Mouse (Mus musculus): ENCODE measurements around the gene Nup210l. TPM values are rescaled to one million over a fixed set of nuclear protein-coding genes. Genes with fewer than 3 reads are reported as not detected.

Nup210l gene
- polyA plus RNA-seq, 1 experiment from 2014 or later = 0.36 TPM

DNA sequence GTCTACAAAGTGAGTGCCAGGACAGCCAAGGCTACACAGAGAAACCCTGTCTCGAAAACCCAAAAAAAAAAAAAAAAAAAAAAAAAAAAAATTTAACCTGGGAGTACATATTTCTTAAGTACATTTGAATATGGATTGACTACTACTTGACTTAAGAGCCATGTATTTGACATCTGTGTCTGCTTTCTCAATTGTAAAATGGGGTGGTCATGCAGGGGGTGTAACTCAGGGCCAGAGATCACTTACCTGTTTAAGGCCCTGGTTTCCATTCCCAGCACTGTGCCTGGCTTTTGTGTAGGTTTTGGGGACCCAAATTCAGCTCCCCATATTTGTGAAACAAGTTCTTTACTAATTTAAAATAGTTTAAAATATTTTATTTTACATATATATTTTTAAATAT is 33.7 kb downstream of the Nup210l start:
- Histone ChIP-seq H3K4me1 (ENCODE audit: insufficient read depth, low read length) (peaks cover 12% of the 10 kb centered on the region), H3K9me3 (ENCODE audit: low read length) (no peaks in the 10 kb centered on the region), H3K9ac (replicated peaks; ENCODE audit: low read length) (no peak overlapping the region), H3K4me2 (replicated peaks; ENCODE audit: low read depth, low read length) (no peak overlapping the region), H3K27ac (ENCODE audit: low read length) (no peak overlapping the region), H3K36me3 (ENCODE audit: insufficient read depth, low read length) (no peaks in the 10 kb centered on the region), H3K4me3 (ENCODE audit: low read length) (no peak overlapping the region), H3K27me3 (ENCODE audit: insufficient read depth, low read length) (no peaks in the 10 kb centered on the region)
- WGBS = 88% methylated on average over 1 of the region's 1 CpGs
- ATAC-seq (ENCODE audit: low FRiP score, low TSS enrichment) = no peak

DNA sequence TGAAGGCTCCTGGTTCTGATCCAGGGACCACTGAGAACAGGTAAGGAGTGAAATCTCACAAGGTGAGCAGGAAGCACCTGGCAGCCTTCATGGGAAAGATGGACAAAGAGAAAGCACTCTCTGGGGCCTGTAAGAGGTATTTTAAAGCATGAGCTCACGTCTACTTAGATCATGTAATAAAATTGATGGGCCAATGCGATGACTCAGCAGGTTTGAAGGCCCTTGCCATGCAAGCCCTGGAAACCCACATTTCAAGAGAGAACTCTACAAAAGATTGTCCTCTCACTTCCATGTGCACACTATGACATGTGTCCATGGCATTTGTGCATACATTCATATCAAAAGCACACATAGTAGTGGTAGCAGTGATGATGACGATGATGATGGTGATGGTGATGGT is 36.0 kb downstream of the Nup210l start:
- Histone ChIP-seq H3K9ac (replicated peaks; ENCODE audit: low read length) (no peak overlapping the region), H3K4me3 (ENCODE audit: low read length) (no peak overlapping the region), H3K9me3 (ENCODE audit: low read length) (no peaks in the 10 kb centered on the region), H3K4me1 (ENCODE audit: insufficient read depth, low read length) (peaks cover 6% of the 10 kb centered on the region), H3K36me3 (ENCODE audit: insufficient read depth, low read length) (no peaks in the 10 kb centered on the region), H3K27ac (ENCODE audit: low read length) (no peak overlapping the region), H3K4me2 (replicated peaks; ENCODE audit: low read depth, low read length) (no peak overlapping the region), H3K27me3 (ENCODE audit: insufficient read depth, low read length) (no peaks in the 10 kb centered on the region)
- WGBS = 82% methylated on average over 3 of the region's 3 CpGs
- no peak for ATAC-seq (ENCODE audit: low FRiP score, low TSS enrichment)

DNA sequence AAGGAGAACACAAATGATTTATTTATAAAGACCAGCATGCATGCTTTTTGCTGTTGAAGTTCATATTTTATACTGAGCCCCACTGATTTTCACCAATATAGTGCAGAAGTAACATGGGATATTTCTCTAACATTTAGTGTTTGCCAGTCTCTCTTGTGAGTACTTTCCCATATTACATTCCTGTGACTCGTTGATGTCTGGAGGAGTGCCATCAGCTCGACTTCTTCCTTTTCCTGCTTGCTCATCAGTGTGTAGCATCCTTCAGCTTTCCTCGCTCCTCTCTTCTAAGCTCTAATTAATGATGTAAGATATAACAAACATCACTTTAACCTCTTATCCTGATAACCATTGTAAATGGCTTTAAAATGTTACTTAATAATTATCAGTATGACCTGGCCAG is 41.5 kb downstream of the Nup210l start:
- no peaks in the 10 kb centered on the region for H3K36me3 ChIP-seq (ENCODE audit: insufficient read depth, low read length)
- no peaks in the 10 kb centered on the region for H3K9me3 ChIP-seq (ENCODE audit: low read length)
- H3K4me1 ChIP-seq (ENCODE audit: insufficient read depth, low read length) = no peaks in the 10 kb centered on the region
- no peak overlapping the region for H3K27ac ChIP-seq (ENCODE audit: low read length)
- H3K4me3 ChIP-seq (ENCODE audit: low read length) = no peak overlapping the region
- H3K9ac ChIP-seq (replicated peaks; ENCODE audit: low read length) = no peak overlapping the region
- ATAC-seq (ENCODE audit: low FRiP score, low TSS enrichment) = no peak
- 62% methylated on average over 3 of the region's 3 CpGs for WGBS
- H3K27me3 ChIP-seq (ENCODE audit: insufficient read depth, low read length) = no peaks in the 10 kb centered on the region
- H3K4me2 ChIP-seq (replicated peaks; ENCODE audit: low read depth, low read length) = no peak overlapping the region

DNA sequence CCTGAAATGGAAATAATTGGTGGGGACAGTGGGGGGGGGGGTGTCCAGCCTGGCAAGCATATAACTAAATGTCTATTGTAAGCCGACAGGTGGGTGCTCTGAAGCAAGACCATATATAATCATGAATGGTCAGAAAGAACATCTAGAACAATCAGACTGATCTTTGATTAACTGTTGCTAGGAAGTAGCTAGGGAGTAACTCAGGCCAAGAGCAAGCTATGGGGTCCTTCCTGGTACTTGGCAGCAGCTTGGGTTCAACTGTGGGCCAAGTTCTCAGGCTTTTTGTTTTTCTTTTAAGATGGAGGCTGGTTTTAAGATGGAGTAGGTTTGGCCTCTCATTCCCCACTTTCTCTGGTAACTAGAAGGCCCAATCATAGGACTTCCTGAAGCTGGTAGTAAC is 42.7 kb downstream of the Nup210l start:
- Histone ChIP-seq H3K27me3 (ENCODE audit: insufficient read depth, low read length) (no peaks in the 10 kb centered on the region), H3K4me3 (ENCODE audit: low read length) (no peak overlapping the region), H3K27ac (ENCODE audit: low read length) (no peak overlapping the region), H3K36me3 (ENCODE audit: insufficient read depth, low read length) (no peaks in the 10 kb centered on the region), H3K4me2 (replicated peaks; ENCODE audit: low read depth, low read length) (no peak overlapping the region), H3K9me3 (ENCODE audit: low read length) (no peaks in the 10 kb centered on the region), H3K4me1 (ENCODE audit: insufficient read depth, low read length) (no peaks in the 10 kb centered on the region), H3K9ac (replicated peaks; ENCODE audit: low read length) (no peak overlapping the region)
- ATAC-seq (ENCODE audit: low FRiP score, low TSS enrichment) = no peak
- 95% methylated on average over 1 of the region's 1 CpGs for WGBS

- WGBS = 93% methylated on average over 12 of the region's 12 CpGs
- Histone ChIP-seq H3K4me2 (replicated peaks; ENCODE audit: low read depth, low read length) (no peak overlapping the region), H3K27ac (ENCODE audit: low read length) (no peak overlapping the region), H3K4me3 (ENCODE audit: low read length) (no peak overlapping the region), H3K9me3 (ENCODE audit: low read length) (no peaks in the 10 kb centered on the region), H3K9ac (replicated peaks; ENCODE audit: low read length) (no peak overlapping the region), H3K27me3 (ENCODE audit: insufficient read depth, low read length) (no peaks in the 10 kb centered on the region), H3K4me1 (ENCODE audit: insufficient read depth, low read length) (0 out of 2 replicates have a peak, but pooled peaks cover 4% of the 10 kb centered on the region), H3K36me3 (ENCODE audit: insufficient read depth, low read length) (no peaks in the 10 kb centered on the region)
- ATAC-seq (ENCODE audit: low FRiP score, low TSS enrichment) = no peak
Observed at GRCm38 (mm10) chr3:90151086-90151740, 47.3 kb downstream of the Nup210l start.

GRCm38 (mm10) chr3:90155996-90156395 is 52.1 kb downstream of the Nup210l start:
- H3K4me1 ChIP-seq (ENCODE audit: insufficient read depth, low read length) = 0 out of 2 replicates have a peak, but pooled peaks cover 4% of the 10 kb centered on the region
- H3K9ac ChIP-seq (replicated peaks; ENCODE audit: low read length) = no peak overlapping the region
- 66% methylated on average over 5 of the region's 5 CpGs for WGBS
- no peak for ATAC-seq (ENCODE audit: low FRiP score, low TSS enrichment)
- no peaks in the 10 kb centered on the region for H3K36me3 ChIP-seq (ENCODE audit: insufficient read depth, low read length)
- no peak overlapping the region for H3K4me3 ChIP-seq (ENCODE audit: low read length)
- H3K9me3 ChIP-seq (ENCODE audit: low read length) = no peaks in the 10 kb centered on the region
- peak overlapping the region; percentile 14; the same call in 1 of the 2 replicates for H3K27ac ChIP-seq (ENCODE audit: low read length)
- no peak overlapping the region for H3K4me2 ChIP-seq (replicated peaks; ENCODE audit: low read depth, low read length)
- no peaks in the 10 kb centered on the region for H3K27me3 ChIP-seq (ENCODE audit: insufficient read depth, low read length)

DNA sequence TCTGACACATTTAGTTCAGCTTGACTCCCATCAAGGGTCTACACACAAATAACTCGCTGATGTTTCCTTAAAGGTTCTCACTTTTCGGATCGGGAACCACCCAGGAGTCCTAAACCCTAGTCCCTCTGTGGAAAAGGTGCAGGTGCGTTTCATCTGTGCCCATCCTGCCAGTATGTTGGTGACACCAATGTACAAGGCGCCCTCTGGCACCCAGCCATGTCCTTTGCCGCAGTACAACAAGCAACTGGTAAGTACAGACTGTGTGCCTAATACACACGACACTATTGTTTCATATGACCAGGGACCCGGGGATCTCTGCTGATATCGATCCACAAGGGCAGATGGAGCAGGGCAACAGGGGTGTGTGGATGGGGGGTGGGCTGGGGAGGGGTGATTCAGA is 55.8 kb downstream of the Nup210l start:
- H3K36me3 ChIP-seq (ENCODE audit: insufficient read depth, low read length) = no peaks in the 10 kb centered on the region
- no peak overlapping the region for H3K4me2 ChIP-seq (replicated peaks; ENCODE audit: low read depth, low read length)
- WGBS = 92% methylated on average over 9 of the region's 9 CpGs
- no peak for ATAC-seq (ENCODE audit: low FRiP score, low TSS enrichment)
- no peak overlapping the region for H3K9ac ChIP-seq (replicated peaks; ENCODE audit: low read length)
- no peak overlapping the region for H3K4me3 ChIP-seq (ENCODE audit: low read length)
- 0 out of 2 replicates have a peak, but pooled peaks cover 4% of the 10 kb centered on the region for H3K4me1 ChIP-seq (ENCODE audit: insufficient read depth, low read length)
- no peaks in the 10 kb centered on the region for H3K27me3 ChIP-seq (ENCODE audit: insufficient read depth, low read length)
- H3K9me3 ChIP-seq (ENCODE audit: low read length) = no peaks in the 10 kb centered on the region
- H3K27ac ChIP-seq (ENCODE audit: low read length) = no peak overlapping the region

DNA sequence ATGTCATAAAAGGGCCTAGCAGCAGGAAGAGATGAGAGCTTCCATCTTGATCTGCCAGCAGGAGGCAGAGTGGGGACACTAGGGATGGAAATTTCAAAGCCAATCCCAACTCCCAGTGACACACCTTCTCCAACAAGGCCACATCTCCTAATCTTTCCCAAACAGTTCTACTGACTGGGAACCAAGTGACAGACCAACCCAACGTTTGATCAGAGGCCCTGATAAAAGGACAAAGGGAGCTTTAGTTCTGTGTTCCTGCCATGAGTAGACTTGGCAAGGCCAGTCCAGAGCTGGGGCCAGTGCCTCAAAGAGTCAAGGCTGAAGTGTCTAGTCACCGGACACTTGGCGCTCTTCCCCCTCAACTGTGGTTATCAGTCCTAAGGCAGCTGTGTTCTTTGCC is 57.6 kb downstream of the Nup210l start:
- no peak overlapping the region for H3K4me2 ChIP-seq (replicated peaks; ENCODE audit: low read depth, low read length)
- no peaks in the 10 kb centered on the region for H3K4me1 ChIP-seq (ENCODE audit: insufficient read depth, low read length)
- no peak overlapping the region for H3K9ac ChIP-seq (replicated peaks; ENCODE audit: low read length)
- no peaks in the 10 kb centered on the region for H3K27me3 ChIP-seq (ENCODE audit: insufficient read depth, low read length)
- no peak for ATAC-seq (ENCODE audit: low FRiP score, low TSS enrichment)
- no peaks in the 10 kb centered on the region for H3K9me3 ChIP-seq (ENCODE audit: low read length)
- no peak overlapping the region for H3K27ac ChIP-seq (ENCODE audit: low read length)
- H3K36me3 ChIP-seq (ENCODE audit: insufficient read depth, low read length) = no peaks in the 10 kb centered on the region
- 86% methylated on average over 3 of the region's 3 CpGs for WGBS
- no peak overlapping the region for H3K4me3 ChIP-seq (ENCODE audit: low read length)

DNA sequence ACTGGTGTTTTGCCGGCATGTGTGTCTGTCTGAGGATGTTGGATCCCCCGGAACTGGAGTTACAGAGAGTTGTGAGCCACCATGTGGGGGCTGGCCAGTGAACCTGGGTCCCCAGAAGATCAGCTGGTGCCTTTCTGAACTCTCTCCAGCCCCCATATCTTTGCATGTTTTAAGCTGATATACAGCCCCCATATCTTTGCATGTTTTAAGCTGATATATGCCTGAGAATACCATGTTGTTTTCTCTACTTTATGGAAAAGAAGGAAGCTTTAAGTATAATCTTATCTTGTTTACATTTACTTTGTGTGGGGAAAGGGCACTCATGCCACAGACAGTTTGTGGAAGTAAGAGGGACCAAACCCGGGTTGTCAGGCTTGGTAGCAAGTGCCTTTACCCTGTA is 75.6 kb downstream of the Nup210l start:
- no peak overlapping the region for H3K9ac ChIP-seq (replicated peaks; ENCODE audit: low read length)
- no peak overlapping the region for H3K4me3 ChIP-seq (ENCODE audit: low read length)
- no peaks in the 10 kb centered on the region for H3K27me3 ChIP-seq (ENCODE audit: insufficient read depth, low read length)
- ATAC-seq (ENCODE audit: low FRiP score, low TSS enrichment) = no peak
- no peaks in the 10 kb centered on the region for H3K9me3 ChIP-seq (ENCODE audit: low read length)
- H3K4me1 ChIP-seq (ENCODE audit: insufficient read depth, low read length) = no peaks in the 10 kb centered on the region
- no peak overlapping the region for H3K27ac ChIP-seq (ENCODE audit: low read length)
- no peak overlapping the region for H3K4me2 ChIP-seq (replicated peaks; ENCODE audit: low read depth, low read length)
- no peaks in the 10 kb centered on the region for H3K36me3 ChIP-seq (ENCODE audit: insufficient read depth, low read length)
- WGBS = 77% methylated on average over 3 of the region's 3 CpGs

- H3K9ac ChIP-seq (replicated peaks; ENCODE audit: low read length) = no peak overlapping the region
- 78% methylated on average over 3 of the region's 3 CpGs for WGBS
- no peaks in the 10 kb centered on the region for H3K27me3 ChIP-seq (ENCODE audit: insufficient read depth, low read length)
- no peak for ATAC-seq (ENCODE audit: low FRiP score, low TSS enrichment)
- no peak overlapping the region for H3K27ac ChIP-seq (ENCODE audit: low read length)
- H3K4me3 ChIP-seq (ENCODE audit: low read length) = no peak overlapping the region
- H3K4me2 ChIP-seq (replicated peaks; ENCODE audit: low read depth, low read length) = no peak overlapping the region
- no peaks in the 10 kb centered on the region for H3K36me3 ChIP-seq (ENCODE audit: insufficient read depth, low read length)
- no peaks in the 10 kb centered on the region for H3K4me1 ChIP-seq (ENCODE audit: insufficient read depth, low read length)
- no peaks in the 10 kb centered on the region for H3K9me3 ChIP-seq (ENCODE audit: low read length)
Observed at GRCm38 (mm10) chr3:90183581-90183980, 79.6 kb downstream of the Nup210l start.

Data from kidney, embryonic 16.5 days (tissue).